Mouse (Mus musculus): ENCODE measurements at regions not wholly inside any gene's neighbourhood (a gene's known extent, or its start where the extent isn't known, plus 50 kb on each side); places are given as distances from the start of the nearest gene placed in this dataset.

GRCm38 (mm10) chr2:129883417-129883816 lies 83.1 kb downstream of the Stk35 start:
- Histone ChIP-seq H3K36me3 (ENCODE audit: control insufficient read depth, insufficient read depth) (no peaks in the 10 kb centered on the region), H3K4me3 (replicated peaks; ENCODE audit: low read length) (no peak overlapping the region), H3K27ac (ENCODE audit: low read length) (no peak overlapping the region), H3K4me1 (replicated peaks; ENCODE audit: control insufficient read depth, insufficient read depth, low read length) (no peaks in the 10 kb centered on the region), H3K9me3 (ENCODE audit: control insufficient read depth, low read length) (no peaks in the 10 kb centered on the region), H3K4me2 (ENCODE audit: low read length) (no peak overlapping the region), H3K27me3 (replicated peaks; ENCODE audit: control insufficient read depth, insufficient read depth, low read length) (no peaks in the 10 kb centered on the region), H3K9ac (replicated peaks; ENCODE audit: low read depth, low read length) (no peak overlapping the region)
- ATAC-seq, result no peak
- WGBS, result 33% methylated on average over 6 of the region's 6 CpGs

GRCm38 (mm10) chr2:129884316-129884715 lies 84.0 kb downstream of the Stk35 start:
- H3K9me3 ChIP-seq (ENCODE audit: control insufficient read depth, low read length), result no peaks in the 10 kb centered on the region
- no peak overlapping the region for H3K4me3 ChIP-seq (replicated peaks; ENCODE audit: low read length)
- no peaks in the 10 kb centered on the region for H3K36me3 ChIP-seq (ENCODE audit: control insufficient read depth, insufficient read depth)
- WGBS, result 78% methylated on average over 3 of the region's 3 CpGs
- H3K27ac ChIP-seq (ENCODE audit: low read length), result no peak overlapping the region
- ATAC-seq, result no peak
- no peak overlapping the region for H3K9ac ChIP-seq (replicated peaks; ENCODE audit: low read depth, low read length)
- no peak overlapping the region for H3K4me2 ChIP-seq (ENCODE audit: low read length)
- H3K27me3 ChIP-seq (replicated peaks; ENCODE audit: control insufficient read depth, insufficient read depth, low read length), result no peaks in the 10 kb centered on the region
- no peaks in the 10 kb centered on the region for H3K4me1 ChIP-seq (replicated peaks; ENCODE audit: control insufficient read depth, insufficient read depth, low read length)

GRCm38 (mm10) chr2:129885536-129885935 lies 85.2 kb downstream of the Stk35 start:
- no peak for ATAC-seq
- Histone ChIP-seq H3K27ac (ENCODE audit: low read length) (no peak overlapping the region), H3K4me3 (replicated peaks; ENCODE audit: low read length) (no peak overlapping the region), H3K36me3 (ENCODE audit: control insufficient read depth, insufficient read depth) (no peaks in the 10 kb centered on the region), H3K9me3 (ENCODE audit: control insufficient read depth, low read length) (peaks cover 3% of the 10 kb centered on the region), H3K27me3 (replicated peaks; ENCODE audit: control insufficient read depth, insufficient read depth, low read length) (no peaks in the 10 kb centered on the region), H3K4me1 (replicated peaks; ENCODE audit: control insufficient read depth, insufficient read depth, low read length) (no peaks in the 10 kb centered on the region), H3K4me2 (ENCODE audit: low read length) (no peak overlapping the region), H3K9ac (replicated peaks; ENCODE audit: low read depth, low read length) (no peak overlapping the region)
- WGBS, result 94% methylated on average over 7 of the region's 7 CpGs

- H3K4me2 ChIP-seq (ENCODE audit: low read length), result no peak overlapping the region
- H3K27me3 ChIP-seq (replicated peaks; ENCODE audit: control insufficient read depth, insufficient read depth, low read length), result no peaks in the 10 kb centered on the region
- H3K4me1 ChIP-seq (replicated peaks; ENCODE audit: control insufficient read depth, insufficient read depth, low read length), result peaks cover 6% of the 10 kb centered on the region
- no peak overlapping the region for H3K9ac ChIP-seq (replicated peaks; ENCODE audit: low read depth, low read length)
- H3K36me3 ChIP-seq (ENCODE audit: control insufficient read depth, insufficient read depth), result no peaks in the 10 kb centered on the region
- H3K9me3 ChIP-seq (ENCODE audit: control insufficient read depth, low read length), result peaks cover 3% of the 10 kb centered on the region
- WGBS, result 55% methylated on average over 7 of the region's 7 CpGs
- no peak overlapping the region for H3K4me3 ChIP-seq (replicated peaks; ENCODE audit: low read length)
- ATAC-seq, result no peak
- no peak overlapping the region for H3K27ac ChIP-seq (ENCODE audit: low read length)
Measured at GRCm38 (mm10) chr2:129893231-129893630, 92.9 kb downstream of the Stk35 start.

GRCm38 (mm10) chr2:129893832-129894231 lies 93.5 kb downstream of the Stk35 start:
- H3K36me3 ChIP-seq (ENCODE audit: control insufficient read depth, insufficient read depth), result no peaks in the 10 kb centered on the region
- no peak for ATAC-seq
- H3K4me1 ChIP-seq (replicated peaks; ENCODE audit: control insufficient read depth, insufficient read depth, low read length), result peaks cover 6% of the 10 kb centered on the region
- H3K9me3 ChIP-seq (ENCODE audit: control insufficient read depth, low read length), result peaks cover 3% of the 10 kb centered on the region
- H3K27me3 ChIP-seq (replicated peaks; ENCODE audit: control insufficient read depth, insufficient read depth, low read length), result no peaks in the 10 kb centered on the region
- WGBS, result 88% methylated on average over 5 of the region's 5 CpGs
- no peak overlapping the region for H3K27ac ChIP-seq (ENCODE audit: low read length)
- H3K9ac ChIP-seq (replicated peaks; ENCODE audit: low read depth, low read length), result no peak overlapping the region
- no peak overlapping the region for H3K4me2 ChIP-seq (ENCODE audit: low read length)
- H3K4me3 ChIP-seq (replicated peaks; ENCODE audit: low read length), result no peak overlapping the region

- no peak overlapping the region for H3K4me3 ChIP-seq (replicated peaks; ENCODE audit: low read length)
- no peaks in the 10 kb centered on the region for H3K27me3 ChIP-seq (replicated peaks; ENCODE audit: control insufficient read depth, insufficient read depth, low read length)
- 50% methylated on average over 8 of the region's 8 CpGs for WGBS
- peaks cover 3% of the 10 kb centered on the region for H3K9me3 ChIP-seq (ENCODE audit: control insufficient read depth, low read length)
- H3K27ac ChIP-seq (ENCODE audit: low read length), result no peak overlapping the region
- H3K36me3 ChIP-seq (ENCODE audit: control insufficient read depth, insufficient read depth), result no peaks in the 10 kb centered on the region
- peaks cover 6% of the 10 kb centered on the region for H3K4me1 ChIP-seq (replicated peaks; ENCODE audit: control insufficient read depth, insufficient read depth, low read length)
- no peak overlapping the region for H3K4me2 ChIP-seq (ENCODE audit: low read length)
- no peak for ATAC-seq
- H3K9ac ChIP-seq (replicated peaks; ENCODE audit: low read depth, low read length), result no peak overlapping the region
Measured at GRCm38 (mm10) chr2:129894906-129895305, 94.6 kb downstream of the Stk35 start.

- H3K9me3 ChIP-seq (ENCODE audit: control insufficient read depth, low read length), result peaks cover under 1% of the 10 kb centered on the region
- H3K4me3 ChIP-seq (replicated peaks; ENCODE audit: low read length), result no peak overlapping the region
- no peak overlapping the region for H3K9ac ChIP-seq (replicated peaks; ENCODE audit: low read depth, low read length)
- H3K4me1 ChIP-seq (replicated peaks; ENCODE audit: control insufficient read depth, insufficient read depth, low read length), result peaks cover 6% of the 10 kb centered on the region
- no peaks in the 10 kb centered on the region for H3K36me3 ChIP-seq (ENCODE audit: control insufficient read depth, insufficient read depth)
- H3K27ac ChIP-seq (ENCODE audit: low read length), result no peak overlapping the region
- no peak overlapping the region for H3K4me2 ChIP-seq (ENCODE audit: low read length)
- WGBS, result 89% methylated on average over 6 of the region's 6 CpGs
- H3K27me3 ChIP-seq (replicated peaks; ENCODE audit: control insufficient read depth, insufficient read depth, low read length), result no peaks in the 10 kb centered on the region
- no peak for ATAC-seq
Measured at GRCm38 (mm10) chr2:129895369-129895768, 95.1 kb downstream of the Stk35 start.

GRCm38 (mm10) chr2:129896696-129897095 lies 96.4 kb downstream of the Stk35 start:
- 61% methylated on average over 4 of the region's 4 CpGs for WGBS
- no peaks in the 10 kb centered on the region for H3K9me3 ChIP-seq (ENCODE audit: control insufficient read depth, low read length)

GRCm38 (mm10) chr2:129903383-129904135 lies 103.2 kb downstream of the Stk35 start:
- Histone ChIP-seq H3K36me3 (ENCODE audit: control insufficient read depth, insufficient read depth) (no peaks in the 10 kb centered on the region), H3K9ac (replicated peaks; ENCODE audit: low read depth, low read length) (no peak overlapping the region), H3K4me1 (replicated peaks; ENCODE audit: control insufficient read depth, insufficient read depth, low read length) (peaks cover 2% of the 10 kb centered on the region; the same call in 1 of the 2 replicates), H3K27me3 (replicated peaks; ENCODE audit: control insufficient read depth, insufficient read depth, low read length) (no peaks in the 10 kb centered on the region), H3K4me2 (ENCODE audit: low read length) (no peak overlapping the region), H3K4me3 (replicated peaks; ENCODE audit: low read length) (no peak overlapping the region), H3K27ac (ENCODE audit: low read length) (no peak overlapping the region), H3K9me3 (ENCODE audit: control insufficient read depth, low read length) (no peaks in the 10 kb centered on the region)
- WGBS, result 79% methylated on average over 4 of the region's 4 CpGs
- no peak for ATAC-seq

More at GRCm38 (mm10) chr2:129896696-129897095, 96.4 kb downstream of the Stk35 start:
- Histone ChIP-seq H3K4me2 (ENCODE audit: low read length) (no peak overlapping the region), H3K4me3 (replicated peaks; ENCODE audit: low read length) (no peak overlapping the region), H3K9ac (replicated peaks; ENCODE audit: low read depth, low read length) (no peak overlapping the region), H3K27ac (ENCODE audit: low read length) (no peak overlapping the region), H3K36me3 (ENCODE audit: control insufficient read depth, insufficient read depth) (no peaks in the 10 kb centered on the region), H3K4me1 (replicated peaks; ENCODE audit: control insufficient read depth, insufficient read depth, low read length) (peaks cover 6% of the 10 kb centered on the region), H3K27me3 (replicated peaks; ENCODE audit: control insufficient read depth, insufficient read depth, low read length) (no peaks in the 10 kb centered on the region)
- ATAC-seq, result no peak

- no peak overlapping the region for H3K9ac ChIP-seq (replicated peaks; ENCODE audit: low read depth, low read length)
- no peak overlapping the region for H3K4me2 ChIP-seq (ENCODE audit: low read length)
- H3K4me3 ChIP-seq (replicated peaks; ENCODE audit: low read length), result no peak overlapping the region
- H3K36me3 ChIP-seq (ENCODE audit: control insufficient read depth, insufficient read depth), result no peaks in the 10 kb centered on the region
- peaks cover 11% of the 10 kb centered on the region for H3K4me1 ChIP-seq (replicated peaks; ENCODE audit: control insufficient read depth, insufficient read depth, low read length)
- 35% methylated on average over 7 of the region's 7 CpGs for WGBS
- no peak overlapping the region for H3K27ac ChIP-seq (ENCODE audit: low read length)
- no peak for ATAC-seq
- H3K9me3 ChIP-seq (ENCODE audit: control insufficient read depth, low read length), result no peaks in the 10 kb centered on the region
- H3K27me3 ChIP-seq (replicated peaks; ENCODE audit: control insufficient read depth, insufficient read depth, low read length), result no peaks in the 10 kb centered on the region
Measured at GRCm38 (mm10) chr2:129904753-129905152, 104.4 kb downstream of the Stk35 start.
